Mouse (Mus musculus) gonadal fat pad, adult 2 months (tissue): Measurements from ENCODE around the gene Dpep3. TPM values are rescaled to one million over a fixed set of nuclear protein-coding genes. Genes with fewer than 3 reads are reported as not detected.
A peak's percentile ranks its signal among the peaks of the same experiment; 100 is the strongest.

Experiments
- DNase-seq: peaks from one replicate; pipeline ENCODE4 v3.0.0-alpha.2; 2012; ENCODE audit warnings: low read depth
- polyA plus RNA-seq: library from polyadenylated mRNA; depleted of rRNA; stranded (reverse); fragments of >200 nt; gene quantifications from 2 replicates; pipeline ENCODE4 v1.2.3, GENCODE M21; 2012

Gene Dpep3
- polyA plus RNA-seq, 1 experiment, result 0.92 TPM

GRCm38 (mm10) chr8:105981146-105981545, 1.9 kb upstream of the Dpep3 start:
- DNase-seq, result no peak

- DNase-seq, result no peak
Measured at GRCm38 (mm10) chr8:105975363-105975762, 3.9 kb downstream of the Dpep3 start.

GRCm38 (mm10) chr8:105971019-105971720, 8.1 kb downstream of the Dpep3 start:
- no peak for DNase-seq

GRCm38 (mm10) chr8:105969367-105969766, 9.9 kb downstream of the Dpep3 start:
- DNase-seq, result no peak

- no peak for DNase-seq
Measured at GRCm38 (mm10) chr8:105966692-105967311, 12.4 kb downstream of the Dpep3 start.

- DNase-seq, result no peak
Measured at GRCm38 (mm10) chr8:105965905-105966341, 13.3 kb downstream of the Dpep3 start, which contains the start of gene Slc12a4. Gene Slc12a4 (minus strand): TSS chr8:105966097.

GRCm38 (mm10) chr8:105965266-105965904, 13.8 kb downstream of the Dpep3 start:
- no peak for DNase-seq

- DNase-seq, result no peak
Measured at GRCm38 (mm10) chr8:105964506-105965265, 14.5 kb downstream of the Dpep3 start.

GRCm38 (mm10) chr8:105961536-105961935, 17.7 kb downstream of the Dpep3 start:
- DNase-seq, result no peak

- DNase-seq, result no peak
Measured at GRCm38 (mm10) chr8:105961101-105961500, 18.1 kb downstream of the Dpep3 start.

GRCm38 (mm10) chr8:105959350-105959749, 19.9 kb downstream of the Dpep3 start:
- peak; percentile 79 for DNase-seq

- DNase-seq, result no peak
Measured at GRCm38 (mm10) chr8:105957813-105958212, 21.4 kb downstream of the Dpep3 start.

- DNase-seq, result no peak
Measured at GRCm38 (mm10) chr8:105956556-105956955, 22.7 kb downstream of the Dpep3 start.

GRCm38 (mm10) chr8:105951057-105951659, 28.1 kb downstream of the Dpep3 start:
- DNase-seq, result no peak

- no peak for DNase-seq
Measured at GRCm38 (mm10) chr8:105949350-105949749, 29.9 kb downstream of the Dpep3 start.

- no peak for DNase-seq
Measured at GRCm38 (mm10) chr8:105943321-105943739, 35.9 kb downstream of the Dpep3 start, which contains the start of gene Lcat. Gene Lcat (minus strand): TSS chr8:105943382.

GRCm38 (mm10) chr8:105942542-105942941, 36.7 kb downstream of the Dpep3 start:
- no peak for DNase-seq

GRCm38 (mm10) chr8:105942026-105942425, 37.2 kb downstream of the Dpep3 start:
- DNase-seq, result no peak

- DNase-seq, result no peak
Measured at GRCm38 (mm10) chr8:105938306-105938669, 40.9 kb downstream of the Dpep3 start, which contains the start of gene Psmb10. Gene Psmb10 (minus strand): TSS chr8:105938444.

GRCm38 (mm10) chr8:105937496-105938305, 41.5 kb downstream of the Dpep3 start:
- DNase-seq, result no peak
